Mouse (Mus musculus): ENCODE results near the gene Odf3l1.

GRCm38 (mm10) chr9:56896779-56897178 is 32.3 kb upstream of the Odf3l1 start:
- TF ChIP-seq CTCF (conservative IDR thresholded peaks at IDR 0.05; ENCODE audit: low read length) (no peak), NANOG (IDR thresholded peaks at IDR 0.05; ENCODE audit: borderline replicate concordance, low read length) (no peak)
